Mouse (Mus musculus) embryonic fibroblast, embryonic 13.5 days (primary cell): ENCODE data around the gene Slc4a4. TPM values are rescaled to one million over a fixed set of nuclear protein-coding genes. Genes with fewer than 3 reads are reported as not detected.

Source experiments
- H3K27ac ChIP-seq: 2 replicates; pipeline ENCODE4 v1.5.1; 2012; ENCODE audit warnings: low read length, control low read depth, inconsistent platforms; ENCODE audit not compliant: insufficient read depth
- H3K4me1 ChIP-seq: 2 replicates; pipeline ENCODE4 v1.6.1; 2011; ENCODE audit warnings: low read length; ENCODE audit not compliant: control insufficient read depth, insufficient read depth
- H3K4me3 ChIP-seq: 2 replicates; pipeline ENCODE4 v1.5.1; 2011; ENCODE audit warnings: mild to moderate bottlenecking, control low read depth, low read length; ENCODE audit not compliant: insufficient read depth
- CTCF ChIP-seq: IDR thresholded peaks from 2 replicates; pipeline ENCODE4 v1.5.1; 2011; ENCODE audit warnings: mild to moderate bottlenecking, control low read depth, low read length, moderate library complexity, borderline replicate concordance; ENCODE audit not compliant: insufficient read depth
- POLR2A ChIP-seq: IDR thresholded peaks from 2 replicates; pipeline ENCODE4 v1.6.1; 2011; ENCODE audit warnings: low read depth, mild to moderate bottlenecking, control low read depth, low read length, moderate library complexity
- polyA plus RNA-seq: library from polyadenylated mRNA; stranded (reverse); fragments of >200 nt; gene quantifications from 2 replicates; pipeline ENCODE4 v1.2.4, GENCODE M21; 2011; ENCODE audit warnings: low read depth; ENCODE audit not compliant: missing spikeins, insufficient read length

Slc4a4 gene
- polyA plus RNA-seq, 1 experiment = 6.6 TPM

GRCm38 (mm10) chr5:89123270-89123903 lies 236.8 kb downstream of the Slc4a4 start:
- TF ChIP-seq CTCF = no peak
- TF ChIP-seq POLR2A = no peak
- no peak overlapping the region for H3K27ac ChIP-seq

GRCm38 (mm10) chr5:89128210-89128609 lies 241.6 kb downstream of the Slc4a4 start:
- Histone ChIP-seq H3K4me1 (no peaks in the 10 kb centered on the region), H3K4me3 (no peak overlapping the region), H3K27ac (no peak overlapping the region)
- no peak for TF ChIP-seq CTCF
- no peak for TF ChIP-seq POLR2A

More at GRCm38 (mm10) chr5:89123270-89123903, 236.8 kb downstream of the Slc4a4 start:
- Histone ChIP-seq H3K4me3 (no peak overlapping the region), H3K4me1 (no peaks in the 10 kb centered on the region)

- Histone ChIP-seq H3K4me1 (no peaks in the 10 kb centered on the region), H3K4me3 (no peak overlapping the region), H3K27ac (no peak overlapping the region)
- TF ChIP-seq CTCF (no peak), POLR2A (no peak)
Observed at GRCm38 (mm10) chr5:89135776-89136175, 249.2 kb downstream of the Slc4a4 start.

- Histone ChIP-seq H3K4me1 (no peaks in the 10 kb centered on the region), H3K27ac (no peak overlapping the region), H3K4me3 (no peak overlapping the region)
- TF ChIP-seq POLR2A = no peak
- TF ChIP-seq CTCF = no peak
Observed at GRCm38 (mm10) chr5:89140070-89140469, 253.5 kb downstream of the Slc4a4 start.

- Histone ChIP-seq H3K4me3 (no peak overlapping the region), H3K4me1 (peaks cover 3% of the 10 kb centered on the region), H3K27ac (no peak overlapping the region)
- TF ChIP-seq POLR2A = no peak
- TF ChIP-seq CTCF = no peak
Observed at GRCm38 (mm10) chr5:89141761-89142160, 255.1 kb downstream of the Slc4a4 start.

- TF ChIP-seq CTCF (no peak), POLR2A (no peak)
- Histone ChIP-seq H3K27ac (no peak overlapping the region), H3K4me3 (no peak overlapping the region), H3K4me1 (peaks cover 8% of the 10 kb centered on the region)
Observed at GRCm38 (mm10) chr5:89146276-89146675, 259.7 kb downstream of the Slc4a4 start.

- H3K4me1 ChIP-seq = peaks cover 8% of the 10 kb centered on the region
- no peak for TF ChIP-seq POLR2A
- TF ChIP-seq CTCF = no peak
- H3K27ac ChIP-seq = no peak overlapping the region
- no peak overlapping the region for H3K4me3 ChIP-seq
Observed at GRCm38 (mm10) chr5:89147282-89147790, 260.7 kb downstream of the Slc4a4 start.

- Histone ChIP-seq H3K4me1 (peaks cover 8% of the 10 kb centered on the region), H3K4me3 (no peak overlapping the region), H3K27ac (no peak overlapping the region)
- TF ChIP-seq POLR2A (no peak), CTCF (no peak)
Observed at GRCm38 (mm10) chr5:89149436-89150040, 262.9 kb downstream of the Slc4a4 start.

- Histone ChIP-seq H3K4me1 (peaks cover 8% of the 10 kb centered on the region), H3K27ac (no peak overlapping the region), H3K4me3 (no peak overlapping the region)
- TF ChIP-seq POLR2A = no peak
- no peak for TF ChIP-seq CTCF
Observed at GRCm38 (mm10) chr5:89151076-89151475, 264.5 kb downstream of the Slc4a4 start.

GRCm38 (mm10) chr5:89171025-89171718 lies 284.6 kb downstream of the Slc4a4 start:
- no peak overlapping the region for H3K4me3 ChIP-seq
- TF ChIP-seq POLR2A (no peak), CTCF (no peak)

More at GRCm38 (mm10) chr5:89171025-89171718, 284.6 kb downstream of the Slc4a4 start:
- H3K4me1 ChIP-seq = no peaks in the 10 kb centered on the region
- no peak overlapping the region for H3K27ac ChIP-seq
